Mouse (Mus musculus) kidney, postnatal 4 days (tissue): ENCODE results near the gene Ccnj.

Source experiments
- DNase-seq, 2 experiments: peaks; one replicate each; pipeline ENCODE4 v3.0.0; 2021; ENCODE audit warnings: mixed read lengths in 2 of 2

Ccnj gene

DNA sequence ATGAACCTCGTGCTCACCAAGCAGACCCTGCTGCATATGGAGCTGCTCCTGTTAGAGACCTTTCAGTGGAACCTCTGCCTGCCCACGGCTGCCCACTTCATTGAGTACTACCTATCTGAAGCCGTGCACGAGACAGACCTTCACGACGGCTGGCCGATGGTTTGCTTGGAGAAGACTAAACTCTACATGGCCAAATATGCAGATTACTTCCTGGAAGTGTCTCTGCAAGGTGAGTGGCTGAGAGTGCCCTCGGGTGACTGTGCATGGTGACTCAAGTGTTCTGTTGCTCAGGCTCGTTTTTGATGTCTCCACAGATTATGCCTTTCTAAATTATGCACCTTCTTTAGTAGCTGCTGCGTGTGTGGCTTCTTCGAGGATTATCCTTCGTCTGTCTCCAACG is 13.7 kb downstream of the Ccnj start:
- no peak for DNase-seq

DNA sequence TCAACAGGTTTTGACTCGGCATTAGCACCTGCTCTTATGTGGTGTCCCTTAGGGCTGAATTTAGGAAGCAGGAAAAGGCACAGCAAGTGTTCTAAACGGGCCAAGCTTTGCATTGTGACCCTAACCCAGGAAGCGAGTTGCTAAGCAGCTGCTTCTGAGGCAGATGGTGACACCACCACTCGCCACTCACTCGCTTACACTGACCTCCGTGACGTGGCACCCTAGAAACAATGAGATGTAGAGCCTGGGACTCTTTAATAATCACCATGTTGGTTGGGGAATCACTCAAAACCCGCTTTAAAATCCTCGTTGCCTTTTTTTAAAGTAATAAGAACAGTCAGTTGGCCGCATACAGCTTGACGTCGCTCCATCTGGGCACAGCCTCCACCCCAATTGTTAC is 18.3 kb downstream of the Ccnj start:
- no peak for DNase-seq

DNA sequence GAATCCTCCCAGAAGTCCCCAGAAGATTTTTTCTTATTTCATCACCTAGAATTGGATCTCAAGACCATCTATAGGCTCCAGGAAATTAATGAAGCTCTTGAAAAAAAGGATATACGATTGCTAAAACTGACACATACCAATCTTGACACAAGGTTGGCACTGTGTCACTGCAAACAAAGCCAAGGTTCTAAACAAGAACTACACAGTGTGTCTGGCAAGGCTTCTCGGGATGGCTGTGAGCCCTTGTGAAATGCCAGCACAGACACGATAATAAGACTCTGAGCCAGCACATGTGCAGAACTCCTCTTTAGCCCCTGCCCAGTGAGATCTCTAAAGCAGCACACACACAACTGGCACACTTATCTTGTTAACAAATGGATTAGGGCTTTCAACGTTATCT is 28.5 kb downstream of the Ccnj start:
- DNase-seq, result no peak

DNA sequence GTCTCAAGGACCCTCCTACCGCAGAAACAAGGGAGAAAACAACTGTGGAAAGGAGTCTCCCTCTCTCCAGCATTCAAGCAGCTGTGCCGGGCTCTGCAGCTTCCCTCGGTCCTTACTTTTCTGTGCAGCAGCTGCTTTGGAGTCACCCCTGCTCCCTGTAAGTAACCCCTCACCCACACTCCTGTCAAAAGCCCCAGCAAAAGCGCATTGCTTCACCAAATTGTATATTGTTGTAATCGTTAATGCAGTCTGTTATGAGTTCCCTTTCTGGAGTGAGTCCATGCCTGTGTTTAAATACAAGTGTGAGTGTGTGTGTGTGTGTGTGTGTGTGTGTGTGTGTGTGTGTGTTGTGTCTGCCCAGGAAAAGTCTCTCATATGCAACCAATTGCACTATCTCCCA is 37.2 kb downstream of the Ccnj start:
- no peak for DNase-seq

DNA sequence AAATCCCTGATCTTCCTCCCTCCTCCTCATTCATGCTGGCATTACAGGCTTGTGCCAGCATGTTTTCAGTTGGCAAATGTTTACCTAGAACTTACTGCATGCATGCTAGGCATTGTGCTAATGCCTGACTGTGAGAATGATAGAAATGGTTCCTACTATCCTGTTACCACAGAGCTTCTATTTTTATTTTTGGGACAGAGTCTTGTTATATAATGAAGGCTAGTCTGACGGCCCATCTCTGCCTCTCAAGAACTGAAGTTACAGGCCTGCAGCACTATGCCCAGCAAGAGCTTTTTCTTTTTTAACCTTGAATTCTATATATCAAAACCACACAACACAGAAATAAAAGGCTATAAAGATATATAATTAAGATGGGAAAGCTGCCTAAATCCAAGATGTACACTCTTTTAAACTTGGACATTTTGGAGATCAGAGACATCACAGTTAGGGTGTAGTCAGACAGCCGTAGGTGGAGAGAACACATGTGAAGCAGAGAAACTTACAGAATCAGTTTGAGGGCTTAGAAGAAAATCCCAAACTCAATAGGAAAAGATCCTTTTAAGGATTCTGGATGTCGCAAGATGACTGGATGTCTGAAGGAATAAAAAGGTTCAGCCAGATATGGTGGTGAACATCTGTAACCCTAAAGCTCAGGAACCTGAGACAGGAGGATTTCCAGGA is 38.5 kb downstream of the Ccnj start:
- no peak for DNase-seq

DNA sequence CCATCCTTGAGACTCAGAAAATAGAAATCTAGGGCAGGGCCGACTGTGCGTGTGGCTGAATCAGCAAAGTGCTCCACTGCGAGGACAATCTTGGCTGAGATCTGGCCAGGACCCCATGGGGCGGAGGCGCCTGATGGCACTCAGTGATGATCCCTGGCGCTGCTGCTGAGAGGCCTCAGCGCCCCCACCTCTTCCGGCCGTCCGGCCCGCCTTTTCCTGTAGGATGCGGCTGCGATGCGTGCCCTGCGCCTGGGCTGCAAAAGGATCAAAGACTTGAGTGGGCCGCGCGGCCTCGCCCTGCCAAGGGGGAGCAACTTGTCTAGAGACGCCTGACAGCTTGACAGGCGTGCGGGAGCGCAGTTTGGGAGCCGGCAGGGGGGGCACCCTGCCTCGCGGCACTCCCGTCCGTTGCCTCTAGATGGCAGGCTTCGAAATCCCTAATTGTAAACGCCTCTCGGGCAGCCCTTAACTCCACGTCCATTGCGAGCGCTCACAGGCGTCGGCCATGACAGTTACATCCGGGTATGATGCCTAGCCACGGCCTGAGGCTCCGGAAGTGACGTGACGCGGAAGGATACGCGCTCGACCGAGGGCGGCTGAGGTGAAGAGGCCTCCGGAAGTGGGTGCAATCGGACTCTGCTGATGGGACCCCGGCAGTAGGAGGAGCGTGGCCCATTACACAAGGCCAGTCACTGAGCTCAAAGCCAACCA is 42.0 kb downstream of the Ccnj start:
- DNase-seq, result peak; percentile 94 to 96

DNA sequence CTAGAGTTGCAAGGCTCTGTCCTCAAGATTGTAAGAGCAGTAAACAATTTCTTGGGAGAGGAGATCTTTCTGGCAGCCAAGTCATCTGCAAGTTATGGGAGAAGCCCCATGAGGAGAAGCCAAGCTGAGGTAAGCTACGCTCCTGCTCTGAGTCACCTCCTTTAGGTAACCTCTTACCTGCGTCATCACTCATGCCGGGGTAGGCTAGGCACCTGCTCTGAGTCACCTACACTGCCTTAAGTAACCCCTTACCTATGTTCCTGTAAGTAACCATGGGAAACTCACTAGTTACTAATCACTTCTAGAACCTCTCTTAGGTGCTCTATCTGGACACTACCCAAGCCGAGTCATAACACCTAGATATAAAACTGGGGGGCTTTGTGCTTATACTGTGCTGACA is 50.6 kb downstream of the Ccnj start:
- DNase-seq, result no peak

DNA sequence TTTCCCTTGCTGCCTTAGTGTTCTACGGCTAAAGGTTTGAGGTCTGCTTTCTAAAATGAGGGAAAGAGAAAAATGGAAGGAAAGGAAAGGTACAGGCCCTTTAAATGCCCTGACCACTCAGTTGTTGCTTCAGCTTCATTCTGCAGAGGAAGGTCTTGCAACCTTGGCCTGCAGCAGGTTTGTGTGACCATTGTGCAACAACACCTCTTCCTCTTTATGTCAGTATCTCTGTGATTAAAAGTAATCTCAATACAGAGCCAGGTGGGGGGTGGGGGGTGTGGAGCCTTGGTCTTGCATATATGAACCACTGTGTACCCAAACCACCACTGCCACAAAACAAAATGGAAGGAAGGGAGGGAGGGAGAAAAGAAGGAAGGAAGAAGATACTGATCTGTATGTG is 57.8 kb downstream of the Ccnj start:
- no peak for DNase-seq

DNA sequence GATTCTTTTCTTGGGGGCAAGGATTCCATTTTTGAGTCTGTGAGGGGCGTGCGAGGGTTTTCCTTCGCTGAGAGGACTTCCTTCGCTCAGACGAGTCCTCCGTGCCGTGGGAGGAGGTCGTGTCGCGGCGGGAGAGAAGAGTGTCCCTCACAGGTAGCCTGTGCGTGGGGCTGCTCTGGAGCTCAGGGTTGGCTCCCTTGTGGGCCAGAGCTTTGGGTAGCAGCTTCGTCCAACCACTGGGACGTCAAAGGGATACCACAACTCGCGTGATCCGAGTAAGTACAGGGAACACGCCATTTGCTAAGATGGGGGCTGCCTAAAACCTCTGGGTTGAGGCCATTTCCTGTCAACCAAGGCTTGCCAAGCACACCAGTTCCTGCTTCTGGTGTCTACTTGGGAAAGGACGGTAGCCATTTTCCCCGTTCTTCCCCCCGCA is 63.0 kb downstream of the Ccnj start:
- DNase-seq, result no peak

DNA sequence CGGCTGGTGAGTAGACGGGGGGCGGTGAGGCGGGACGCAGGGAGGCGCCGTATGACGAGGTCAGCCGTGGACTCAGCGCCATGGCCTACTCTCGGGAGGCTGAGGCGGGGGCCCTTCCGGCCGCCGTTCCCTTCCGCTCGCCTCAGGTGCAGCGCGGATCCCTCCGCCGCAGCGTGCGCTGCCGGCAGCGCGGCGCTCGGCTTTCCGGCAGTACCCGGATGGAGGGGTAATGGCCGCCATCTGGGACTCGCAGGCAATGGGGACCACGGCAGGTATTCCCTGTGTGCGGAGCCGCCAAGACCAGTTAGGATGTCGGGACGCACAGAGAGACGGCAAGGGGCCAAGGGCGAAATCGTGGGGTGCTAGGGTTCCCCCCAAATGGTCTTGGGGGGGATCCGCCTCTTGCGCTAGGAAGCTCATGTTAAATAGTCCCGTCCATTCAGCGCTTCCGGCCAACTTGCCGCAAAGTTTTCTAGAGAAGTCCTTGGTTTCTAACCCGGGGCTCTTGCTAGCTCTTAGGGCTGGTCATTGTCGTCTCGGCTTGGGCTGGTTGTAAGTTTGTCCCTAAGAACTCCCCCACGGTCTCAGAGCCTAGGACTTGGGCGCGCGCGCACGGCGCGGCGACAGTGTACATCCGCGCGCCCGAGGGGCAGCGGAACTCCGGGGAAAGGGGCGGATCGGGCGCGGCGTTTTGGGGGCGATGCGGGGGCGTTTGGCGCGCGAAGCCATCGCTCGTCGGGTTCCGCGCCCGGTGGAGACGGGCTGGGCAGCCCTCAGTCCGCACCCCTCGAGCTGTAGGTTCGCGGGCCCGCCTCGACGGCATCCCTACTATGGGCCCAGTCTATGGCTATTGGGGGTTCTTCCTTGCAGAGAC is 63.7 kb downstream of the Ccnj start, which contains the start of gene Zfp518a:
TSS of gene Zfp518a (plus strand) at position 187 of the 874 bp plus-strand sequence.
- peak; percentile 90 to 95 for DNase-seq

DNA sequence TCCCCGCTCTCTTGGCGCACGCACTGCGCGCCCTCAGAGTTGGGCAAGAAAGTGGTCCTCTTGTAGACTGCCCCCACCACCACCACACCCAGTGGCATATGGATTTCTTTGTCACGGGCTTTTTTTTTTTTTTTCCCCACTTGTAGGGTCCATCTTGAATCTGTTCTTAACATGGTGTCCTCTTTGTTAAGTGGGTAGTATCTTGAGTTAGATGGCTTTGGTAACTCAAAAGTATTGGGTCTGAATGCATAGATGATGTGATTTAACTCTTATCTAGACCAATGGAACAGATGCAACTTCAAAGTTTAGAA is 64.3 kb downstream of the Ccnj start:
- no peak for DNase-seq
